Mouse (Mus musculus): ENCODE data around the gene Arhgef5. TPM values are rescaled to one million over a fixed set of nuclear protein-coding genes. Genes with fewer than 3 reads are reported as not detected.
A peak's percentile ranks its signal among the peaks of the same experiment; 100 is the strongest.

The Arhgef5 gene
- polyA plus RNA-seq, 1 experiment from 2014 or later: 13.2 TPM

DNA sequence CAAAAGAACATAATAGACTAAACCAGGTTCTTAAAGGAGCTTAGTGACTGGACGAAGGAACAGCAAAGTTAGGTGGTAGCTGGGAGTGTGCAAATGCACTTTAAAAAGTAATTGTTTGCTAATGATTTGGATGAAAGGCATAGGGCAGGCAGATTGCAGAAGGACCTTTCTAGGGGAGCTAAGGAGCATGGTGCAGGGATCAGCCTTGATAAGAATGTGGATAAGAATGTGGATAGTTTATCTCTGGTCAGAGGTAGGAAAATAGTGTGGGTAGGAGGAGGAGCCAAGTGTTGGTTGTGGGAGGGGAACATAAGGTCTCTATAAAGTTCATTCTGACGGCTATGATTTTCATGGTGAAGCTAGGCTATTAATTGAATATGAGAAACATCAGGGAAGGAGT is 73.4 kb downstream of the Arhgef5 start:
- Histone ChIP-seq H3K4me1 (ENCODE audit: insufficient read depth, low read depth, low read length) (peaks cover 6% of the 10 kb centered on the region; the same call in 1 of the 2 replicates), H3K36me3 (ENCODE audit: insufficient read depth, low read length) (no peaks in the 10 kb centered on the region), H3K9ac (replicated peaks; ENCODE audit: low read depth) (no peak overlapping the region), H3K27ac (ENCODE audit: low read length) (no peak overlapping the region), H3K27me3 (replicated peaks; ENCODE audit: insufficient read depth, low read length) (no peaks in the 10 kb centered on the region), H3K4me3 (ENCODE audit: low read depth, low read length) (no peak overlapping the region), H3K9me3 (ENCODE audit: low read length) (no peaks in the 10 kb centered on the region), H3K4me2 (replicated peaks; ENCODE audit: low read depth, low read length) (no peak overlapping the region)
- ATAC-seq (0 out of 2 replicates have a peak, but pooled peaks have one; percentile 2), DNase-seq (ENCODE audit: low spot score) (no peak)
- TF ChIP-seq EP300 (IDR thresholded peaks at IDR 0.05) (0 out of 2 replicates have a peak, but pooled peaks have one; percentile 28), CTCF (IDR thresholded peaks at IDR 0.05) (no peak)
- whole genome bisulfite sequencing: 40% methylated on average over 2 of the region's 2 CpGs

Other genes with a start within 250 kb of the Arhgef5 start
- gene Olfr441, start 159.2 kb upstream of the Arhgef5 start, polyA plus RNA-seq (2015; fragmentation: Nextera tagmentation; extraction: Ambion mirVana): not detected in 2 replicates
- gene Olfr237-ps1, start 119.0 kb upstream of the Arhgef5 start, polyA plus RNA-seq (2015; fragmentation: Nextera tagmentation; extraction: Ambion mirVana): not detected in 2 replicates
- not detected in 2 replicates for gene Olfr437, start 102.3 kb upstream of the Arhgef5 start, polyA plus RNA-seq (2015; fragmentation: Nextera tagmentation; extraction: Ambion mirVana)
- not detected in 2 replicates for gene Olfr13, start 93.4 kb upstream of the Arhgef5 start, polyA plus RNA-seq (2015; fragmentation: Nextera tagmentation; extraction: Ambion mirVana)
- not detected in 2 replicates for gene Olfr435, start 68.4 kb upstream of the Arhgef5 start, polyA plus RNA-seq (2015; fragmentation: Nextera tagmentation; extraction: Ambion mirVana)
- not detected in 2 replicates for gene Olfr434, start 52.6 kb upstream of the Arhgef5 start, polyA plus RNA-seq (2015; fragmentation: Nextera tagmentation; extraction: Ambion mirVana)
- not detected in 2 replicates for gene Olfr47, start 34.1 kb upstream of the Arhgef5 start, polyA plus RNA-seq (2015; fragmentation: Nextera tagmentation; extraction: Ambion mirVana)
- gene Nobox, start 44.0 kb downstream of the Arhgef5 start, polyA plus RNA-seq (2015; fragmentation: Nextera tagmentation; extraction: Ambion mirVana): not detected in 2 replicates